Mouse (Mus musculus) embryonic fibroblast, embryonic 13.5 days (primary cell): ENCODE measurements around the gene Zfp804a.

ENCODE experiments used
- CTCF ChIP-seq: IDR thresholded peaks from 2 replicates; pipeline ENCODE4 v1.5.1; 2011; ENCODE audit warnings: mild to moderate bottlenecking, control low read depth, low read length, moderate library complexity, borderline replicate concordance; ENCODE audit not compliant: insufficient read depth
- POLR2A ChIP-seq: IDR thresholded peaks from 2 replicates; pipeline ENCODE4 v1.6.1; 2011; ENCODE audit warnings: low read depth, mild to moderate bottlenecking, control low read depth, low read length, moderate library complexity

GRCm38 (mm10) chr2:82119577-82119976 is 66.6 kb downstream of the Zfp804a start:
- no peak for TF ChIP-seq POLR2A
- TF ChIP-seq CTCF, result no peak
